ENCODE assay signal across 12 mouse cellular contexts in the genomic region with DNA sequence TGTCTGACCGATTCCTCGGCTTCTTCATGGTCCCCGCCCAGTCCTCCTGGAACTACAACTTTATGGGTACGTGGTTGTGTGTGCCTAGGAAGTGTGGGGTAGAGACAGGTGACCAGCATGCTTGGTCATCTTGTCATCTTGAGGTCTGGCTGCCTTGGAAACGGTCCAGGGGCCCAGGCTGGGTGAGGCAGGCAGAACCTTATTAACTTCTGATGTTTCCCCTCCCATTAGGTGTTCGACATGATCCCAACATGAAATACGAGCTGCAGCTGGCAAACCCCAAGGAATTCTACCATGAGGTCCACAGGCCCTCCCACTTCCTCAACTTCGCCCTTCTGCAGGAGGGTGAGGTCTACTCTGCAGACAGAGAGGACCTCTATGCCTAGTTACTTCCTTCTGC. TPM values are rescaled to one million over a fixed set of nuclear protein-coding genes. Genes with fewer than 3 reads are reported as not detected.
A peak's percentile ranks its signal among the peaks of the same experiment; 100 is the strongest.
DNase-seq lines count a peak whose midpoint lies in the region; ATAC-seq and TF ChIP-seq lines count a peak whose summit lies in the region.
"Had no signal": no experiment of that assay in that cellular context is flagged by ENCODE, and none has a peak within 500 bp of the region (broad histone marks: within the 10 kb centered on the region; RNA-seq: fewer than 3 reads in every experiment).

No protein-coding gene starts in this region.

- no peak for DNase-seq in embryonic facial prominence, embryonic 10.5 days (ENCODE audit: low spot score)
- peak; percentile 29 for DNase-seq in lung, postnatal 36 days
- no peak for DNase-seq in lung, adult 2 months
- DNase-seq in stomach, postnatal 0 days (ENCODE audit: low spot score) = peak; percentile 36
- no peak for DNase-seq in layer of hippocampus, postnatal 25 days (ENCODE audit: extremely low spot score in 1 of 2, low spot score in 1 of 2)
- DNase-seq in yolk sac, embryonic 10.5 days (ENCODE audit: low spot score) = no peak

- peak overlapping the region; percentile 4; the same call in 1 of the 2 replicates for H3K9ac ChIP-seq in embryonic facial prominence, embryonic 13.5 days
- no peak overlapping the region; the same call in 1 of the 2 replicates for H3K9ac ChIP-seq in kidney, embryonic 15.5 days
- no peak overlapping the region for H3K9ac ChIP-seq in stomach, postnatal 0 days (ENCODE audit: low read length)
- H3K9ac ChIP-seq: midbrain, embryonic 15.5 days had no signal

- no peaks in the 10 kb centered on the region for H3K9me3 ChIP-seq in embryonic facial prominence, embryonic 13.5 days
- H3K9me3 ChIP-seq in embryonic facial prominence, embryonic 10.5 days = no peaks in the 10 kb centered on the region
- no peaks in the 10 kb centered on the region for H3K9me3 ChIP-seq in kidney, embryonic 15.5 days (replicated peaks)
- no peaks in the 10 kb centered on the region for H3K9me3 ChIP-seq in stomach, postnatal 0 days (ENCODE audit: control insufficient read depth, low read length)
- H3K9me3 ChIP-seq: forebrain, embryonic 10.5 days; midbrain, embryonic 15.5 days had no signal

- H3K36me3 ChIP-seq in embryonic facial prominence, embryonic 13.5 days = peaks cover 63% of the 10 kb centered on the region
- H3K36me3 ChIP-seq in embryonic facial prominence, embryonic 10.5 days (replicated peaks) = peaks cover 78% of the 10 kb centered on the region
- H3K36me3 ChIP-seq in kidney, embryonic 15.5 days = peaks cover 57% of the 10 kb centered on the region
- peaks cover 27% of the 10 kb centered on the region for H3K36me3 ChIP-seq in stomach, postnatal 0 days (ENCODE audit: control insufficient read depth, insufficient read depth, low read length)

- H3K27me3 ChIP-seq in embryonic facial prominence, embryonic 13.5 days = no peaks in the 10 kb centered on the region
- H3K27me3 ChIP-seq in embryonic facial prominence, embryonic 10.5 days (replicated peaks; ENCODE audit: low read depth, poor library complexity, severe bottlenecking) = no peaks in the 10 kb centered on the region
- no peaks in the 10 kb centered on the region for H3K27me3 ChIP-seq in kidney, embryonic 15.5 days
- no peaks in the 10 kb centered on the region for H3K27me3 ChIP-seq in stomach, postnatal 0 days (ENCODE audit: control insufficient read depth, insufficient read depth, low read length)
- H3K27me3 ChIP-seq: CH12.LX; midbrain, embryonic 15.5 days had no signal

- H3K4me1 ChIP-seq in embryonic facial prominence, embryonic 13.5 days = peaks cover 19% of the 10 kb centered on the region
- H3K4me1 ChIP-seq in embryonic facial prominence, embryonic 10.5 days = peaks cover 32% of the 10 kb centered on the region
- peaks cover 8% of the 10 kb centered on the region for H3K4me1 ChIP-seq in lung, adult 2 months (ENCODE audit: control insufficient read depth, insufficient read depth, low read length)
- H3K4me1 ChIP-seq in kidney, embryonic 15.5 days = peaks cover 35% of the 10 kb centered on the region
- peaks cover 3% of the 10 kb centered on the region; the same call in 1 of the 2 replicates for H3K4me1 ChIP-seq in stomach, postnatal 0 days (replicated peaks; ENCODE audit: control insufficient read depth, insufficient read depth)

- H3K27ac ChIP-seq in embryonic facial prominence, embryonic 13.5 days = no peak overlapping the region
- no peak overlapping the region for H3K27ac ChIP-seq in embryonic facial prominence, embryonic 10.5 days (replicated peaks)
- peak overlapping the region; percentile 85 for H3K27ac ChIP-seq in kidney, embryonic 15.5 days
- H3K27ac ChIP-seq in stomach, postnatal 0 days (replicated peaks) = peak overlapping the region; percentile 95

- H3K4me3 ChIP-seq in embryonic facial prominence, embryonic 13.5 days = no peak overlapping the region
- H3K4me3 ChIP-seq in embryonic facial prominence, embryonic 10.5 days = no peak overlapping the region
- H3K4me3 ChIP-seq in lung, adult 2 months (replicated peaks; ENCODE audit: extremely low read depth, low read depth, low read length) = no peak overlapping the region
- no peak overlapping the region for H3K4me3 ChIP-seq in kidney, embryonic 15.5 days (replicated peaks)
- no peak overlapping the region for H3K4me3 ChIP-seq in stomach, postnatal 0 days (ENCODE audit: low read depth, low read length)

- H3K4me2 ChIP-seq in embryonic facial prominence, embryonic 13.5 days = no peak overlapping the region
- no peak overlapping the region for H3K4me2 ChIP-seq in kidney, embryonic 15.5 days
- no peak overlapping the region for H3K4me2 ChIP-seq in stomach, postnatal 0 days (replicated peaks; ENCODE audit: low read depth)

- WGBS in embryonic facial prominence, embryonic 13.5 days = 60% methylated on average over 8 of the region's 8 CpGs
- 70% methylated on average over 8 of the region's 8 CpGs for WGBS in embryonic facial prominence, embryonic 10.5 days
- WGBS in lung, adult 2 months = 49% methylated on average over 8 of the region's 8 CpGs
- 47% methylated on average over 8 of the region's 8 CpGs for WGBS in kidney, embryonic 15.5 days
- 55% methylated on average over 8 of the region's 8 CpGs for WGBS in stomach, postnatal 0 days

- no peak for TF ChIP-seq CTCF in lung, adult 2 months (IDR thresholded peaks at IDR 0.05; ENCODE audit: insufficient read depth, low read length)
- TF ChIP-seq CTCF in stomach, postnatal 0 days (IDR thresholded peaks at IDR 0.05; ENCODE audit: low read depth) = no peak

- TF ChIP-seq EP300 in stomach, postnatal 0 days (optimal IDR thresholded peaks at IDR 0.05) = no peak

- no peak for ATAC-seq in embryonic facial prominence, embryonic 13.5 days (ENCODE audit: insufficient number of reproducible peaks, insufficient read depth, low FRiP score, low TSS enrichment, low read depth)
- no peak for ATAC-seq in kidney, embryonic 15.5 days (replicated peaks; ENCODE audit: low FRiP score)
- no peak for ATAC-seq in stomach, postnatal 0 days (ENCODE audit: low FRiP score, low TSS enrichment)
- ATAC-seq: activated CD4-positive, CD25-positive, alpha-beta regulatory T cell, adult 4 months; midbrain, embryonic 15.5 days had no signal

- no peak for TF ChIP-seq POLR2A in lung, adult 2 months (IDR thresholded peaks at IDR 0.05; ENCODE audit: borderline replicate concordance, extremely low read depth, low read depth, low read length)

RNA-seq across cellular contexts. Expression of a gene that starts 1.0 kb away (rescaled TPM):
- polyA plus RNA-seq in embryonic facial prominence, embryonic 13.5 days (2015; fragmentation: Nextera tagmentation; extraction: Ambion mirVana) = 0.41 TPM in 1 of 2 replicates, not detected in the other
- polyA plus RNA-seq in embryonic facial prominence, embryonic 10.5 days (2016; fragmentation: Nextera tagmentation; extraction: Ambion mirVana) = 0.17 and 0.23 TPM in 2 replicates
- polyA plus RNA-seq in lung, adult 2 months (2012; rRNA removed) = 14.5 and 15.3 TPM in 2 replicates
- 1.3 TPM in 2 replicates for polyA plus RNA-seq in kidney, embryonic 15.5 days (2015; fragmentation: Nextera tagmentation; extraction: Ambion mirVana)
- 2.7 and 3.5 TPM in 2 replicates for polyA plus RNA-seq in stomach, postnatal 0 days (2015; fragmentation: Nextera tagmentation; extraction: Ambion mirVana)
- 1 to 10 TPM; 1.7 to 3.1 TPM for total RNA-seq in layer of hippocampus, postnatal 25 days (2021)
- polyA plus RNA-seq: activated CD4-positive, CD25-positive, alpha-beta regulatory T cell, adult 4 months had no signal

RNA-seq across cellular contexts. Expression of a gene that starts 4.4 kb away (rescaled TPM):
- polyA plus RNA-seq in embryonic facial prominence, embryonic 13.5 days (2015; fragmentation: Nextera tagmentation; extraction: Ambion mirVana) = 5.0 and 6.0 TPM in 2 replicates
- polyA plus RNA-seq in embryonic facial prominence, embryonic 10.5 days (2016; fragmentation: Nextera tagmentation; extraction: Ambion mirVana) = 4.8 and 5.1 TPM in 2 replicates
- polyA plus RNA-seq in lung, adult 2 months (2012; rRNA removed) = 50.1 and 58.6 TPM in 2 replicates
- polyA plus RNA-seq in kidney, embryonic 15.5 days (2015; fragmentation: Nextera tagmentation; extraction: Ambion mirVana) = 15.0 and 15.4 TPM in 2 replicates
- 2.8 and 2.9 TPM in 2 replicates for polyA plus RNA-seq in stomach, postnatal 0 days (2015; fragmentation: Nextera tagmentation; extraction: Ambion mirVana)
- total RNA-seq in layer of hippocampus, postnatal 25 days (2021) = 1 to 10 TPM; 1.4 to 1.6 TPM

RNA-seq across cellular contexts. Expression of a gene that starts 22.3 kb away (rescaled TPM):
- polyA plus RNA-seq in embryonic facial prominence, embryonic 13.5 days (2015; fragmentation: Nextera tagmentation; extraction: Ambion mirVana) = 62.5 and 63.1 TPM in 2 replicates
- polyA plus RNA-seq in embryonic facial prominence, embryonic 10.5 days (2016; fragmentation: Nextera tagmentation; extraction: Ambion mirVana) = 74.0 and 76.5 TPM in 2 replicates
- polyA plus RNA-seq in lung, adult 2 months (2012; rRNA removed) = 67.9 and 90.2 TPM in 2 replicates
- 54.6 and 61.7 TPM in 2 replicates for polyA plus RNA-seq in kidney, embryonic 15.5 days (2015; fragmentation: Nextera tagmentation; extraction: Ambion mirVana)
- 15.8 and 16.0 TPM in 2 replicates for polyA plus RNA-seq in stomach, postnatal 0 days (2015; fragmentation: Nextera tagmentation; extraction: Ambion mirVana)
- 100 to 1,000 TPM; 125 to 129 TPM for total RNA-seq in layer of hippocampus, postnatal 25 days (2021)

RNA-seq across cellular contexts. Expression of a gene that starts 22.6 kb away (rescaled TPM):
- polyA plus RNA-seq in embryonic facial prominence, embryonic 13.5 days (2015; fragmentation: Nextera tagmentation; extraction: Ambion mirVana) = 3.6 and 4.5 TPM in 2 replicates
- 5.1 and 5.6 TPM in 2 replicates for polyA plus RNA-seq in embryonic facial prominence, embryonic 10.5 days (2016; fragmentation: Nextera tagmentation; extraction: Ambion mirVana)
- 68.2 and 78.7 TPM in 2 replicates for polyA plus RNA-seq in lung, adult 2 months (2012; rRNA removed)
- polyA plus RNA-seq in kidney, embryonic 15.5 days (2015; fragmentation: Nextera tagmentation; extraction: Ambion mirVana) = 7.5 and 8.0 TPM in 2 replicates
- 5.7 and 6.4 TPM in 2 replicates for polyA plus RNA-seq in stomach, postnatal 0 days (2015; fragmentation: Nextera tagmentation; extraction: Ambion mirVana)
- 10 to 100 TPM; 49.8 to 54.2 TPM for total RNA-seq in layer of hippocampus, postnatal 25 days (2021)

RNA-seq across cellular contexts. Expression of a gene that starts 47.4 kb away (rescaled TPM):
- 37.9 and 38.9 TPM in 2 replicates for polyA plus RNA-seq in embryonic facial prominence, embryonic 13.5 days (2015; fragmentation: Nextera tagmentation; extraction: Ambion mirVana)
- 11.1 and 12.7 TPM in 2 replicates for polyA plus RNA-seq in embryonic facial prominence, embryonic 10.5 days (2016; fragmentation: Nextera tagmentation; extraction: Ambion mirVana)
- polyA plus RNA-seq in lung, adult 2 months (2012; rRNA removed) = 15.3 and 29.6 TPM in 2 replicates
- polyA plus RNA-seq in kidney, embryonic 15.5 days (2015; fragmentation: Nextera tagmentation; extraction: Ambion mirVana) = 22.6 and 24.5 TPM in 2 replicates
- 16.0 and 17.2 TPM in 2 replicates for polyA plus RNA-seq in stomach, postnatal 0 days (2015; fragmentation: Nextera tagmentation; extraction: Ambion mirVana)
- under 1 TPM; 0.59 to 0.87 TPM for total RNA-seq in layer of hippocampus, postnatal 25 days (2021)

Comparison
In these comparisons a context has a peak if more than half of its experiments do, and no peak if none do; other contexts are left out.
1. DNase-seq: peak in lung, postnatal 36 days (single experiment) and stomach, postnatal 0 days (single experiment); none in embryonic facial prominence, embryonic 10.5 days (single experiment), lung, adult 2 months (single experiment), layer of hippocampus, postnatal 25 days (0 of 2) and yolk sac, embryonic 10.5 days (single experiment).
2. H3K27ac ChIP-seq: peak in kidney, embryonic 15.5 days (single experiment) and stomach, postnatal 0 days (single experiment); none in embryonic facial prominence, embryonic 13.5 days (single experiment) and embryonic facial prominence, embryonic 10.5 days (single experiment).